Mouse (Mus musculus) forebrain, postnatal 0 days (tissue): ENCODE measurements around the gene Agk. TPM values are rescaled to one million over a fixed set of nuclear protein-coding genes. Genes with fewer than 3 reads are reported as not detected.

ENCODE experiments used
- ATAC-seq: fragments of 200-750 bp; cut with Nextera tagmentation; 2 replicates; pipeline ENCODE4 v1.8.0; 2017; ENCODE audit warnings: mild to moderate bottlenecking, moderate library complexity
- DNase-seq: peaks from one replicate; pipeline ENCODE4 v3.0.0-alpha.2; 2015
- H3K27ac ChIP-seq: fragments of 300-500 bp; sonication (generic); 2 replicates; pipeline ENCODE4 v1.5.1; 2014; ENCODE audit warnings: low read depth, mild to moderate bottlenecking, antibody characterized with exemption, low read length, moderate library complexity, mixed read lengths
- H3K27me3 ChIP-seq: fragments of 300-500 bp; sonication (generic); 2 replicates; pipeline ENCODE4 v1.6.1; 2014; ENCODE audit warnings: mild to moderate bottlenecking, low read length, mixed read lengths; ENCODE audit not compliant: insufficient read depth
- H3K36me3 ChIP-seq: fragments of 300-500 bp; sonication (generic); 2 replicates; pipeline ENCODE4 v1.6.1; 2014; ENCODE audit warnings: mild to moderate bottlenecking, moderate library complexity; ENCODE audit not compliant: insufficient read depth
- H3K4me1 ChIP-seq: fragments of 300-500 bp; sonication (generic); 2 replicates; pipeline ENCODE4 v1.6.1; 2014; ENCODE audit warnings: antibody characterized with exemption; ENCODE audit not compliant: insufficient read depth
- H3K4me2 ChIP-seq: fragments of 300-500 bp; sonication (generic); 2 replicates; pipeline ENCODE4 v1.6.1; 2014; ENCODE audit warnings: low read depth, mild to moderate bottlenecking, moderate library complexity
- H3K4me3 ChIP-seq: fragments of 300-500 bp; sonication (generic); 2 replicates; pipeline ENCODE4 v1.5.1; 2014; ENCODE audit warnings: low read depth, low read length, mixed read lengths
- H3K9ac ChIP-seq: fragments of 300-500 bp; sonication (generic); 2 replicates; pipeline ENCODE4 v1.6.1; 2014; ENCODE audit warnings: mild to moderate bottlenecking
- H3K9me3 ChIP-seq: fragments of 300-500 bp; sonication (generic); 2 replicates; pipeline ENCODE4 v1.6.1; 2016; ENCODE audit warnings: low read length
- CTCF ChIP-seq: sonication (generic); IDR thresholded peaks from 2 replicates; pipeline ENCODE4 v1.5.1; 2016; ENCODE audit warnings: antibody characterized with exemption, control low read depth, low read depth
- WGBS: fragments of 180-500 bp; shearing (Covaris S2); extraction: QIAGEN DNeasy Blood & Tissue Kit; methylation state at CpG from one replicate; pipeline ENCODE4 v1.1.7; 2014; 5-methylcytosine and 5-hydroxymethylcytosine counted together
- polyA plus RNA-seq: library from polyadenylated mRNA; unstranded; fragments of >200 nt; fragmentation: Nextera tagmentation; extraction: Ambion mirVana; gene quantifications from 2 replicates; pipeline ENCODE4 v1.2.1, GENCODE M21; 2015
- total RNA-seq: library from RNA; depleted of rRNA; stranded (reverse); fragments of >200 nt; gene quantifications from 2 replicates; pipeline ENCODE4 v1.2.3, GENCODE M21; 2014

The Agk gene
- total and polyA plus RNA-seq, 2 experiments from 2014 or later = 60.5 to 73.8 TPM

GRCm38 (mm10) chr6:40423013-40423412 lies 98.0 kb downstream of the Agk start:
- Histone ChIP-seq H3K27ac (no peak overlapping the region), H3K4me2 (no peak overlapping the region), H3K9me3 (no peaks in the 10 kb centered on the region), H3K9ac (no peak overlapping the region), H3K27me3 (no peaks in the 10 kb centered on the region), H3K4me3 (no peak overlapping the region), H3K4me1 (no peaks in the 10 kb centered on the region), H3K36me3 (peaks cover 12% of the 10 kb centered on the region; the same call in 1 of the 2 replicates)
- 0 out of 2 replicates have a peak, but pooled peaks have one; percentile 23 for ATAC-seq
- TF ChIP-seq CTCF = no peak
- no peak for DNase-seq
- 88% methylated on average over 1 of the region's 1 CpGs for WGBS

GRCm38 (mm10) chr6:40423774-40424173 lies 98.8 kb downstream of the Agk start:
- peaks cover 8% of the 10 kb centered on the region; the same call in 1 of the 2 replicates for H3K36me3 ChIP-seq
- DNase-seq = peak; percentile 51
- H3K27ac ChIP-seq = no peak overlapping the region
- no peaks in the 10 kb centered on the region for H3K27me3 ChIP-seq
- H3K4me2 ChIP-seq = no peak overlapping the region
- no peak overlapping the region for H3K4me3 ChIP-seq
- peak; percentile 47; the same call in 1 of the 2 replicates for ATAC-seq
- no peak overlapping the region for H3K9ac ChIP-seq
- H3K4me1 ChIP-seq = peaks cover 5% of the 10 kb centered on the region
- WGBS = 59% methylated on average over 1 of the region's 1 CpGs
- no peaks in the 10 kb centered on the region for H3K9me3 ChIP-seq
- peak; percentile 62 for TF ChIP-seq CTCF

GRCm38 (mm10) chr6:40427441-40427840 lies 102.5 kb downstream of the Agk start:
- peaks cover 14% of the 10 kb centered on the region for H3K4me1 ChIP-seq
- H3K9me3 ChIP-seq = no peaks in the 10 kb centered on the region
- WGBS = 89% methylated on average over 7 of the region's 7 CpGs
- no peak overlapping the region for H3K9ac ChIP-seq
- DNase-seq (no peak), ATAC-seq (no peak)
- no peak overlapping the region for H3K4me3 ChIP-seq
- no peak for TF ChIP-seq CTCF
- no peaks in the 10 kb centered on the region for H3K27me3 ChIP-seq
- no peak overlapping the region for H3K4me2 ChIP-seq
- H3K36me3 ChIP-seq = no peaks in the 10 kb centered on the region
- H3K27ac ChIP-seq = no peak overlapping the region

GRCm38 (mm10) chr6:40428696-40429095 lies 103.7 kb downstream of the Agk start:
- Histone ChIP-seq H3K4me2 (no peak overlapping the region), H3K4me3 (no peak overlapping the region), H3K36me3 (no peaks in the 10 kb centered on the region), H3K9me3 (no peaks in the 10 kb centered on the region), H3K27ac (no peak overlapping the region; the same call in 1 of the 2 replicates), H3K27me3 (no peaks in the 10 kb centered on the region), H3K4me1 (peaks cover 22% of the 10 kb centered on the region), H3K9ac (no peak overlapping the region)
- DNase-seq (peak; percentile 46), ATAC-seq (peak; percentile 62)
- 39% methylated on average over 3 of the region's 3 CpGs for WGBS
- TF ChIP-seq CTCF = no peak

GRCm38 (mm10) chr6:40429521-40429931 lies 104.6 kb downstream of the Agk start:
- no peak for TF ChIP-seq CTCF
- ATAC-seq (no peak), DNase-seq (peak; percentile 28)
- Histone ChIP-seq H3K9ac (no peak overlapping the region), H3K4me2 (no peak overlapping the region), H3K36me3 (no peaks in the 10 kb centered on the region), H3K9me3 (no peaks in the 10 kb centered on the region), H3K27me3 (no peaks in the 10 kb centered on the region), H3K4me1 (peaks cover 30% of the 10 kb centered on the region), H3K4me3 (no peak overlapping the region), H3K27ac (peak overlapping the region; percentile 23; the same call in 1 of the 2 replicates)
- WGBS = 21% methylated on average over 4 of the region's 4 CpGs

- 93% methylated on average over 3 of the region's 3 CpGs for WGBS
- ATAC-seq (no peak), DNase-seq (no peak)
- no peak for TF ChIP-seq CTCF
- Histone ChIP-seq H3K27ac (no peak overlapping the region), H3K36me3 (no peaks in the 10 kb centered on the region), H3K4me2 (no peak overlapping the region), H3K9me3 (no peaks in the 10 kb centered on the region), H3K27me3 (no peaks in the 10 kb centered on the region), H3K9ac (no peak overlapping the region), H3K4me1 (peaks cover 35% of the 10 kb centered on the region), H3K4me3 (no peak overlapping the region)
Measured at GRCm38 (mm10) chr6:40430251-40430650, 105.3 kb downstream of the Agk start.

- TF ChIP-seq CTCF = no peak
- H3K4me1 ChIP-seq = peaks cover 35% of the 10 kb centered on the region
- ATAC-seq (no peak), DNase-seq (peak; percentile 22)
- H3K27ac ChIP-seq = peak overlapping the region; percentile 51; the same call in 1 of the 2 replicates
- H3K9ac ChIP-seq = no peak overlapping the region
- H3K9me3 ChIP-seq = no peaks in the 10 kb centered on the region
- H3K4me3 ChIP-seq = no peak overlapping the region
- WGBS = 45% methylated on average over 3 of the region's 3 CpGs
- H3K27me3 ChIP-seq = no peaks in the 10 kb centered on the region
- H3K36me3 ChIP-seq = no peaks in the 10 kb centered on the region
- H3K4me2 ChIP-seq = 0 out of 2 replicates have a peak overlapping the region, but pooled peaks have one; percentile 6
Measured at GRCm38 (mm10) chr6:40430878-40431277, 105.9 kb downstream of the Agk start.
